Mouse (Mus musculus): ENCODE results near the gene Serinc2. TPM values are rescaled to one million over a fixed set of nuclear protein-coding genes. Genes with fewer than 3 reads are reported as not detected.

The Serinc2 gene
- polyA plus RNA-seq, 1 experiment from 2014 or later, result 205 TPM

DNA sequence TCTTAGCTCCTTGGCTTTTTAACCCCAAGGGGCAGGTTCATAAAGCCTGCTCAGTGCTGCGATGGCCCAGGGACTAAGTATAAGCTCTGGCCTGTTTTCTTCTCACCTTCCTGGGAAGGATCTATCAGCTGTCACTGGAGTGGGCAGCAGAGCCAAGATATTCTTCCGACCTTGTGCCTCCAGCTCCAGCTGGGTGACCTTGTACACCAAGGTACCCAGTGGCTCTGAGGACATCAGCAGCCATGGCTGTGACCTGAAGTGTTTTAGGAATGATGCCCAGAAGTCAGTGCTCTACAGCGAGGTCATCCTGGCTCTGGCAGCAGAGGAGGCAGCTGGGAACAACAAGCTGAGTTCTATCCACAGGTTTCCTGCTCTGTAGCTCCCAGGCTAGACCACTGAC lies 33.5 kb upstream of the Serinc2 start:
- H3K4me2 ChIP-seq, result no peak overlapping the region
- no peak overlapping the region for H3K4me3 ChIP-seq (replicated peaks)
- H3K36me3 ChIP-seq, result peaks cover 40% of the 10 kb centered on the region
- H3K27ac ChIP-seq, result no peak overlapping the region
- 85% methylated on average over 3 of the region's 3 CpGs for whole genome bisulfite sequencing
- H3K4me1 ChIP-seq (replicated peaks), result peaks cover 18% of the 10 kb centered on the region
- peaks cover 42% of the 10 kb centered on the region for H3K27me3 ChIP-seq
- no peak for ATAC-seq (ENCODE audit: insufficient number of reproducible peaks, insufficient read depth, low FRiP score, low TSS enrichment, low read depth)
- H3K9ac ChIP-seq (replicated peaks), result no peak overlapping the region
- H3K9me3 ChIP-seq, result no peaks in the 10 kb centered on the region

GRCm38 (mm10) chr4:130309254-130309653 lies 30.2 kb upstream of the Serinc2 start:
- no peak overlapping the region for H3K27ac ChIP-seq
- H3K9me3 ChIP-seq, result no peaks in the 10 kb centered on the region
- H3K4me1 ChIP-seq (replicated peaks), result peaks cover 22% of the 10 kb centered on the region
- 45% methylated on average over 8 of the region's 8 CpGs for WGBS
- no peak overlapping the region for H3K9ac ChIP-seq (replicated peaks)
- H3K4me3 ChIP-seq (replicated peaks), result peak overlapping the region; percentile 50
- peaks cover 13% of the 10 kb centered on the region; the same call in 1 of the 2 replicates for H3K36me3 ChIP-seq
- ATAC-seq (ENCODE audit: insufficient number of reproducible peaks, insufficient read depth, low FRiP score, low TSS enrichment, low read depth), result no peak
- peaks cover 73% of the 10 kb centered on the region for H3K27me3 ChIP-seq
- peak overlapping the region; percentile 94 for H3K4me2 ChIP-seq

GRCm38 (mm10) chr4:130308231-130309081 lies 29.5 kb upstream of the Serinc2 start, which contains the start of the genes Fabp3 and Gm10570:
TSS of gene Fabp3 (plus strand) at chr4:130308595.
TSS of gene Gm10570 (minus strand) at chr4:130308674.
- Histone ChIP-seq H3K4me1 (replicated peaks) (peaks cover 22% of the 10 kb centered on the region), H3K9me3 (no peaks in the 10 kb centered on the region), H3K36me3 (0 out of 2 replicates have a peak, but pooled peaks cover 7% of the 10 kb centered on the region), H3K27me3 (peaks cover 73% of the 10 kb centered on the region), H3K27ac (no peak within 1 kb of the TSS), H3K4me2 (peak within 1 kb of the TSS; percentile 94), H3K9ac (replicated peaks) (peak within 1 kb of the TSS; percentile 46), H3K4me3 (replicated peaks) (peak within 1 kb of the TSS; percentile 50)
- WGBS, result under 1% methylated on average over 52 of the region's 52 CpGs
- ATAC-seq (ENCODE audit: insufficient number of reproducible peaks, insufficient read depth, low FRiP score, low TSS enrichment, low read depth), result 0 out of 2 replicates have a peak, but pooled peaks have one; percentile 12

GRCm38 (mm10) chr4:130307851-130308230 lies 28.8 kb upstream of the Serinc2 start:
- H3K9me3 ChIP-seq, result no peaks in the 10 kb centered on the region
- H3K36me3 ChIP-seq, result 0 out of 2 replicates have a peak, but pooled peaks cover 1% of the 10 kb centered on the region
- under 1% methylated on average over 23 of the region's 23 CpGs for WGBS
- H3K9ac ChIP-seq (replicated peaks), result no peak overlapping the region; the same call in 1 of the 2 replicates
- peaks cover 22% of the 10 kb centered on the region for H3K4me1 ChIP-seq (replicated peaks)
- H3K27ac ChIP-seq, result no peak overlapping the region
- peak overlapping the region; percentile 94 for H3K4me2 ChIP-seq
- no peak for ATAC-seq (ENCODE audit: insufficient number of reproducible peaks, insufficient read depth, low FRiP score, low TSS enrichment, low read depth)
- peaks cover 73% of the 10 kb centered on the region for H3K27me3 ChIP-seq
- H3K4me3 ChIP-seq (replicated peaks), result peak overlapping the region; percentile 50

DNA sequence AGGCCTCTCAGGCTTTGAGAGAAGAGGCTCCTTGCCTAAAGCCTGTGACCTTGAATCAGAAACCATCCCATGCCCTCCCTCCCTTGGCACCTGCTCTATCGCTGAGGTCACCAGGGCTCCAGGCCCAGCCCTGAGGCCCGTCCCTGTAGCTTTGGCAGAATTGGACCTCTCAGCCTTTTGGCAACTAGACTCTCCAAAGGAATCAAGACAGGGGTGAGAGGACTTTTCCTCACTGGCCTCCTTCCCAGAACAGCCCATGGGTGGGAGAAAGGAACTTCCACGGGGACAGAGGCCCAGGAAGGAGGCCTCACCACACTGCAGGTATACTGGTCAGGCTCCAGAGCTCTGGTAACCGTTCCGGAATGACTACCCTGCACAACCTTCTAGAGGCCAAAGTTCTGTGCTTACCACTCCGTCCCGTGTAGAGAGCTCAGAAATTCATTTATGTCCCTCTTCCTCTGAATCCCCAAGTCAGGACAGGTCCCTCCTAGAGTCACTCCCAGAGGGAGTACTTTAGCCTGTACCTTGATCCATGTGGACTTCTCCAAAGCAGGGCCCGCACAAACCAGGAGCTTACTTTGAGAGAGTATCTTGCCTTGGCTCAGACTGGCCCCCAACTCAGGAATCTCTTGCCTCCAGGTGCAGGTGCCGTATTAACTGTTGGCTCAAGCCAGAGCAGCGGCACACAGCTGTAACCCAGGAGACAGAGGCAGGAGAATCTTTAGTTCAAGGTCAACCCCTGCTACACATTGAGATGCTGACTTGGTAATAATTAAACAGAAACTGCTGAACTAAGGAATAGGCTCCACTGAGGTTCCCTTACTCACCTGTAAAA lies 28.0 kb upstream of the Serinc2 start:
- peak overlapping the region; percentile 94; the same call in 1 of the 2 replicates for H3K4me2 ChIP-seq
- H3K36me3 ChIP-seq, result no peaks in the 10 kb centered on the region
- no peaks in the 10 kb centered on the region for H3K9me3 ChIP-seq
- H3K27ac ChIP-seq, result no peak overlapping the region
- 73% methylated on average over 10 of the region's 10 CpGs for WGBS
- peaks cover 73% of the 10 kb centered on the region for H3K27me3 ChIP-seq
- H3K4me3 ChIP-seq (replicated peaks), result 0 out of 2 replicates have a peak overlapping the region, but pooled peaks have one; percentile 50
- H3K9ac ChIP-seq (replicated peaks), result no peak overlapping the region; the same call in 1 of the 2 replicates
- no peak for ATAC-seq (ENCODE audit: insufficient number of reproducible peaks, insufficient read depth, low FRiP score, low TSS enrichment, low read depth)
- H3K4me1 ChIP-seq (replicated peaks), result peaks cover 22% of the 10 kb centered on the region

- H3K4me2 ChIP-seq, result no peak overlapping the region
- no peak overlapping the region for H3K27ac ChIP-seq
- no peak overlapping the region for H3K4me3 ChIP-seq (replicated peaks)
- no peaks in the 10 kb centered on the region for H3K9me3 ChIP-seq
- no peak for ATAC-seq (ENCODE audit: insufficient number of reproducible peaks, insufficient read depth, low FRiP score, low TSS enrichment, low read depth)
- H3K36me3 ChIP-seq, result no peaks in the 10 kb centered on the region
- no peak overlapping the region for H3K9ac ChIP-seq (replicated peaks)
- peaks cover 53% of the 10 kb centered on the region for H3K27me3 ChIP-seq
- peaks cover 22% of the 10 kb centered on the region for H3K4me1 ChIP-seq (replicated peaks)
- WGBS, result 23% methylated on average over 3 of the region's 3 CpGs
These were observed 25.7 kb upstream of the Serinc2 start for GRCm38 (mm10) chr4:130304746-130305145.

- Histone ChIP-seq H3K36me3 (no peaks in the 10 kb centered on the region), H3K9ac (replicated peaks) (no peak overlapping the region), H3K4me1 (replicated peaks) (peaks cover 2% of the 10 kb centered on the region), H3K27me3 (peaks cover 29% of the 10 kb centered on the region), H3K4me2 (no peak overlapping the region), H3K4me3 (replicated peaks) (no peak overlapping the region), H3K27ac (no peak overlapping the region), H3K9me3 (no peaks in the 10 kb centered on the region)
- WGBS, result 59% methylated on average over 12 of the region's 12 CpGs
- ATAC-seq (ENCODE audit: insufficient number of reproducible peaks, insufficient read depth, low FRiP score, low TSS enrichment, low read depth), result no peak
These were observed 23.4 kb upstream of the Serinc2 start for GRCm38 (mm10) chr4:130302285-130302870.

DNA sequence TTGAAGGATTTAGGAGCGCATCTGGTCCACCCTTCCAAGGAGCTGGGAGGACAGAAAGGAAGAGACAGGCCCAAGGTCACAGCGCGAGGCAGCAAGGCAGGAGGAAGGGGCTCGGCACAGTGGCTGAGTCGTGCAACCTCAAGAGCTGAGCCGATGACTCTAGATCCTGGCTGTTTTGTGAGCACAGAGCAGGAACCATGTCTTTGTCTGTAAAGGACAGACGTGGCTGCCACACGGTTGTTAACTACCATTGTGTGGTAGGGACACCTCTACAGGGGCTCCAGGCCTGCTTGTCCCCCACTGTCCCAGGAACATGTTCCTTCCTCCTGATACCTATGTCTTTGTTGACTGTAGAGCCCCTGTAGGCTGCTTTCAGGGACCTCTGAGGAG lies 20.6 kb upstream of the Serinc2 start:
- 77% methylated on average over 8 of the region's 8 CpGs for WGBS
- Histone ChIP-seq H3K4me2 (no peak overlapping the region), H3K36me3 (no peaks in the 10 kb centered on the region), H3K27ac (no peak overlapping the region), H3K4me1 (replicated peaks) (no peaks in the 10 kb centered on the region), H3K9ac (replicated peaks) (no peak overlapping the region), H3K27me3 (peaks cover 7% of the 10 kb centered on the region), H3K9me3 (no peaks in the 10 kb centered on the region), H3K4me3 (replicated peaks) (no peak overlapping the region)
- no peak for ATAC-seq (ENCODE audit: insufficient number of reproducible peaks, insufficient read depth, low FRiP score, low TSS enrichment, low read depth)

- H3K36me3 ChIP-seq, result no peaks in the 10 kb centered on the region
- H3K27ac ChIP-seq, result no peak overlapping the region
- peaks cover 3% of the 10 kb centered on the region for H3K27me3 ChIP-seq
- H3K4me1 ChIP-seq (replicated peaks), result no peaks in the 10 kb centered on the region
- no peak overlapping the region for H3K9ac ChIP-seq (replicated peaks)
- H3K4me3 ChIP-seq (replicated peaks), result no peak overlapping the region
- ATAC-seq (ENCODE audit: insufficient number of reproducible peaks, insufficient read depth, low FRiP score, low TSS enrichment, low read depth), result no peak
- 77% methylated on average over 11 of the region's 11 CpGs for WGBS
- no peak overlapping the region for H3K4me2 ChIP-seq
- no peaks in the 10 kb centered on the region for H3K9me3 ChIP-seq
These were observed 20.0 kb upstream of the Serinc2 start for GRCm38 (mm10) chr4:130298877-130299628.

- H3K36me3 ChIP-seq, result no peaks in the 10 kb centered on the region
- no peak overlapping the region for H3K9ac ChIP-seq (replicated peaks)
- H3K27me3 ChIP-seq, result peaks cover 3% of the 10 kb centered on the region
- 30% methylated on average over 13 of the region's 13 CpGs for WGBS
- H3K9me3 ChIP-seq, result no peaks in the 10 kb centered on the region
- ATAC-seq (ENCODE audit: insufficient number of reproducible peaks, insufficient read depth, low FRiP score, low TSS enrichment, low read depth), result no peak
- no peak overlapping the region for H3K4me2 ChIP-seq
- no peaks in the 10 kb centered on the region for H3K4me1 ChIP-seq (replicated peaks)
- H3K27ac ChIP-seq, result no peak overlapping the region
- H3K4me3 ChIP-seq (replicated peaks), result no peak overlapping the region
These were observed 18.1 kb upstream of the Serinc2 start for GRCm38 (mm10) chr4:130297123-130297529.
